Mouse (Mus musculus): ENCODE measurements around the gene Dnttip2. TPM values are rescaled to one million over a fixed set of nuclear protein-coding genes. Genes with fewer than 3 reads are reported as not detected.

Dnttip2 gene
- polyA plus RNA-seq, 1 experiment from 2014 or later: 52.7 TPM

- ATAC-seq (ENCODE audit: low read depth) (no peak), DNase-seq (no peak)
- Histone ChIP-seq H3K4me1 (replicated peaks) (peaks cover 41% of the 10 kb centered on the region), H3K4me3 (replicated peaks) (peak overlapping the region; percentile 85; the same call in 1 of the 2 replicates), H3K4me2 (peak overlapping the region; percentile 99), H3K9me3 (replicated peaks) (no peaks in the 10 kb centered on the region), H3K27ac (0 out of 2 replicates have a peak overlapping the region, but pooled peaks have one; percentile 4), H3K9ac (no peak overlapping the region), H3K27me3 (peaks cover 17% of the 10 kb centered on the region), H3K36me3 (no peaks in the 10 kb centered on the region)
- 48% methylated on average over 12 of the region's 12 CpGs for WGBS (ENCODE audit: insufficient replicate concordance)
Measured at GRCm38 (mm10) chr3:122291828-122292227, 17.6 kb downstream of the Dnttip2 start.

GRCm38 (mm10) chr3:122292300-122293222, 18.4 kb downstream of the Dnttip2 start:
- Histone ChIP-seq H3K4me2 (peak overlapping the region; percentile 99), H3K36me3 (no peaks in the 10 kb centered on the region), H3K27me3 (peaks cover 17% of the 10 kb centered on the region), H3K4me3 (replicated peaks) (peak overlapping the region; percentile 85), H3K9me3 (replicated peaks) (no peaks in the 10 kb centered on the region), H3K4me1 (replicated peaks) (peaks cover 41% of the 10 kb centered on the region), H3K27ac (peak overlapping the region; percentile 74), H3K9ac (peak overlapping the region; percentile 82)
- DNase-seq (peak; percentile 86), ATAC-seq (ENCODE audit: low read depth) (peak; percentile 87)
- 9% methylated on average over 54 of the region's 54 CpGs for WGBS (ENCODE audit: insufficient replicate concordance)

- peak; percentile 91 for ATAC-seq (ENCODE audit: low read depth)
- 0% methylated on average over 85 of the region's 105 CpGs for WGBS (ENCODE audit: insufficient replicate concordance)
- peaks cover 40% of the 10 kb centered on the region for H3K4me1 ChIP-seq (replicated peaks)
- peak overlapping the region; percentile 85 for H3K4me3 ChIP-seq (replicated peaks)
- peak overlapping the region; percentile 74 for H3K27ac ChIP-seq
- peaks cover 17% of the 10 kb centered on the region for H3K27me3 ChIP-seq
- DNase-seq: no peak
- H3K36me3 ChIP-seq: no peaks in the 10 kb centered on the region
- H3K4me2 ChIP-seq: peak overlapping the region; percentile 99
- no peaks in the 10 kb centered on the region for H3K9me3 ChIP-seq (replicated peaks)
- peak overlapping the region; percentile 82 for H3K9ac ChIP-seq
Measured at GRCm38 (mm10) chr3:122293223-122293953, 19.2 kb downstream of the Dnttip2 start.

GRCm38 (mm10) chr3:122293954-122294850, 20.0 kb downstream of the Dnttip2 start, which contains the start of gene Bcar3:
Bcar3 (plus strand) TSS chr3:122294136.
- H3K9me3 ChIP-seq (replicated peaks): no peaks in the 10 kb centered on the region
- peaks cover 34% of the 10 kb centered on the region for H3K4me1 ChIP-seq (replicated peaks)
- H3K9ac ChIP-seq: peak within 1 kb of the TSS; percentile 82
- H3K4me3 ChIP-seq (replicated peaks): peak within 1 kb of the TSS; percentile 85
- H3K27ac ChIP-seq: peak within 1 kb of the TSS; percentile 74
- peaks cover 17% of the 10 kb centered on the region for H3K27me3 ChIP-seq
- peak within 1 kb of the TSS; percentile 99 for H3K4me2 ChIP-seq
- no peaks in the 10 kb centered on the region for H3K36me3 ChIP-seq
- ATAC-seq (ENCODE audit: low read depth): no peak
- 12% methylated on average over 37 of the region's 37 CpGs for WGBS (ENCODE audit: insufficient replicate concordance)
- peak; percentile 71 for DNase-seq

- 4% methylated on average over 5 of the region's 5 CpGs for WGBS (ENCODE audit: insufficient replicate concordance)
- H3K36me3 ChIP-seq: no peaks in the 10 kb centered on the region
- no peak overlapping the region for H3K4me2 ChIP-seq
- no peak overlapping the region for H3K27ac ChIP-seq
- no peak overlapping the region for H3K9ac ChIP-seq
- DNase-seq (peak; percentile 70), ATAC-seq (ENCODE audit: low read depth) (peak; percentile 49)
- peaks cover 17% of the 10 kb centered on the region for H3K27me3 ChIP-seq
- H3K4me3 ChIP-seq (replicated peaks): no peak overlapping the region
- no peaks in the 10 kb centered on the region for H3K9me3 ChIP-seq (replicated peaks)
- H3K4me1 ChIP-seq (replicated peaks): peaks cover 34% of the 10 kb centered on the region
Measured at GRCm38 (mm10) chr3:122295511-122295910, 21.3 kb downstream of the Dnttip2 start.

GRCm38 (mm10) chr3:122296979-122297378, 22.8 kb downstream of the Dnttip2 start:
- no peak for DNase-seq
- WGBS (ENCODE audit: insufficient replicate concordance): 69% methylated on average over 5 of the region's 5 CpGs

GRCm38 (mm10) chr3:122300983-122301919, 27.1 kb downstream of the Dnttip2 start:
- 46% methylated on average over 9 of the region's 9 CpGs for WGBS (ENCODE audit: insufficient replicate concordance)
- H3K36me3 ChIP-seq: no peaks in the 10 kb centered on the region
- no peaks in the 10 kb centered on the region for H3K9me3 ChIP-seq (replicated peaks)
- H3K4me1 ChIP-seq (replicated peaks): 0 out of 2 replicates have a peak, but pooled peaks cover 1% of the 10 kb centered on the region
- DNase-seq (no peak), ATAC-seq (ENCODE audit: low read depth) (peak; percentile 61)
- H3K4me2 ChIP-seq: no peak overlapping the region
- no peak overlapping the region for H3K27ac ChIP-seq
- no peaks in the 10 kb centered on the region for H3K27me3 ChIP-seq
- no peak overlapping the region for H3K4me3 ChIP-seq (replicated peaks)
- no peak overlapping the region for H3K9ac ChIP-seq

More at GRCm38 (mm10) chr3:122296979-122297378, 22.8 kb downstream of the Dnttip2 start:
- no peak for ATAC-seq (ENCODE audit: low read depth)
- Histone ChIP-seq H3K4me3 (replicated peaks) (no peak overlapping the region), H3K27me3 (peaks cover 13% of the 10 kb centered on the region), H3K27ac (no peak overlapping the region), H3K9me3 (replicated peaks) (no peaks in the 10 kb centered on the region), H3K9ac (no peak overlapping the region), H3K4me2 (no peak overlapping the region), H3K36me3 (no peaks in the 10 kb centered on the region), H3K4me1 (replicated peaks) (peaks cover 30% of the 10 kb centered on the region)

- DNase-seq (no peak), ATAC-seq (ENCODE audit: low read depth) (no peak)
- Histone ChIP-seq H3K4me1 (replicated peaks) (no peaks in the 10 kb centered on the region), H3K27ac (no peak overlapping the region), H3K36me3 (no peaks in the 10 kb centered on the region), H3K27me3 (no peaks in the 10 kb centered on the region), H3K4me3 (replicated peaks) (no peak overlapping the region), H3K4me2 (no peak overlapping the region), H3K9me3 (replicated peaks) (no peaks in the 10 kb centered on the region), H3K9ac (no peak overlapping the region)
- 60% methylated on average over 4 of the region's 4 CpGs for WGBS (ENCODE audit: insufficient replicate concordance)
Measured at GRCm38 (mm10) chr3:122304560-122304959, 30.4 kb downstream of the Dnttip2 start.

GRCm38 (mm10) chr3:122307894-122308671, 33.9 kb downstream of the Dnttip2 start:
- ATAC-seq (ENCODE audit: low read depth) (no peak), DNase-seq (no peak)
- Histone ChIP-seq H3K9me3 (replicated peaks) (no peaks in the 10 kb centered on the region), H3K9ac (no peak overlapping the region), H3K4me2 (no peak overlapping the region), H3K36me3 (no peaks in the 10 kb centered on the region), H3K4me1 (replicated peaks) (no peaks in the 10 kb centered on the region), H3K27ac (no peak overlapping the region), H3K27me3 (no peaks in the 10 kb centered on the region), H3K4me3 (replicated peaks) (no peak overlapping the region)
- 38% methylated on average over 4 of the region's 4 CpGs for WGBS (ENCODE audit: insufficient replicate concordance)

Data from liver, embryonic 13.5 days (tissue).